Mouse (Mus musculus): ENCODE results near the gene Wdr92.

The Wdr92 gene

GRCm38 (mm10) chr11:17181807-17182206 lies at the start of gene Wdr92:
Gene Wdr92 (plus strand): TSS chr11:17182107.
- in situ Hi-C loops (cut with MboI, MseI) = no loop called here

- in situ Hi-C loops (cut with MboI, MseI) = loop anchor here in 1 of 2 experiments (25.0 kb wide), 1 partner anchor 1827 kb away; no protein-coding TSS in a partner anchor
Measured at GRCm38 (mm10) chr11:17135638-17136037, 46.3 kb upstream of the Wdr92 start.

DNA sequence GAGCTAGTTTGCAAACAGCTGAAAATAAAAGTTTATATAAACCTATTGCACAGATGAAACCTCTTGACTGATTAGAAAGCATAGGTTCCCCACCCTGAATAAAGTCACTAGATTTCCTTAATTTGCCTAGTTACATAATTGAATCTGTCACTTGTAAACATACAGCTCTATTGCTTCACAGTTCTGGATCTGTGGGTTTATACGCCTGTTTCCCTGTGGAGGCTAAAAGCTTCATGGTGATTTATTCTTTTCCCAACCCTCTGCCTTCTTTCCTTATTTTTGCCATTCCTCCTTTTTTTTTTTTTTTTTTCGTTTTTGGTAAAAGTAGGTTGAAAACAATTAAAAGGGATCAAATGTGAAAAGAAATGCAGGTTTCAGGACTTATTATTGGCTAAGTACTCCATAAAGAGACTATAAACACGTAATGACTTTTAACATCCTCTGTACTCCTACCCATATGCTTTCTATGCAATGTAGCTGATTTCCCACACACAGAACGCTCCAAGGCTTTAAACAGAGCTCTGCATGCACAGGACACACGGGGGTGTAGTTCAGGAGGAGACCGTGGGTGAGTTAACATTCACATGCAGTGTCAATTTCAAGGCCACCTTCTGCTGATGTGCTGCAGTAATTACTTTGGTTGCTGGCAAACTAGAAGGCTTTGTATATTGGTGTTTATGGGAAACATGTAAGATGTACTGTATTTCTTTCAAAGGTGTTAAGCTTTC lies 43.4 kb upstream of the Wdr92 start:
- in situ Hi-C loops (cut with MboI, MseI) = loop anchor here in 1 of 2 experiments (25.0 kb wide), 1 partner anchor 1824 kb away; no protein-coding TSS in a partner anchor

DNA sequence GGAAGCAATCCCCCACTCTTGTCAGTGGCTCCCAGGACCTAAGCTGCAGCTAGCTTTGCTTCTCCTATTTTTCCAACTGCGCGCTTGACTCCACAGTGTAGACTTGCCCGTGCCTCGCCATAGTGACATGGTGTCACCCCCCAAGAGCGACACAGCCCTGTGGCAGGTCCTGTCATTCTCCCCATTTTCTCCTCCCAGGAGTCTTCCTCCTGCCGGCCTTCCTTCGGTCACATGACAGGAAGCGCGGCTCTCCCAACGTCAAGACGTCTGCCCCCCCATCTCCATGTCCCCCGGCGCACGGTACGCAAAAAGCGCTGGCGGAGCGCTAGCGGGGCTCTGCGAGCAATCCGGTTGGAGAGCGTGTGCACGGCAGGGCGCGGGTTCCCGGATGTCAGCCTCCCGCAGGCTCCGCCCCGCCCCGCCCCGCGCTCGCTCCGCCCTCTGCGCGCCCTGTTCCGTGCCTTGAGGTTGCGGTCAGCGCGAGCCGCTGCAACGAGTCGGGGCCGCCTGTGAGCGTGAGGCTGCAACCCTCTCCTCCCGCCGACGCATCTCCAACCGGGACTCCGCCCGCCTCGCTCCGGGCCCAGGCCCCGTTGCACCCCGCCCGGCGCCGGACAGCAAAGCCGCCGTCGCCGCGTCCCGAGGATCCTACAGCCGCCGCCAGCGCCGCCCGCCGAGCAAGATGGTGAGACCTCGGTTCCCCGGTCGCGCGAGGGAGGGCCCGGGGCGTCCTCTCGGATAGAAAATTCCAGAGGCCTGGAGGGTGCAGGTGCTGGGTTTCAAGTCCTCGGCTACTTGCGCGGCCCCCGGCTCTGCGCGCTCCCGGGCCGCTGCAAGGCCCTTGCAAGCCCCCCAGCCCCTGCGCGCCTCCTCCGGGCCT lies 22.8 kb upstream of the Wdr92 start, which contains the start of gene Ppp3r1:
Ppp3r1 (plus strand) TSS at position 406 of the 880 bp plus-strand sequence.
- in situ Hi-C loops (cut with MboI, MseI) = loop anchor here (5.0 to 25.0 kb wide), 3 partner anchors 53 to 647 kb away; partner anchors contain the start of genes C1d (in 1 of the 2), Pno1 (in 1 of the 2) and Sec61g (in 1 of the 2)

DNA sequence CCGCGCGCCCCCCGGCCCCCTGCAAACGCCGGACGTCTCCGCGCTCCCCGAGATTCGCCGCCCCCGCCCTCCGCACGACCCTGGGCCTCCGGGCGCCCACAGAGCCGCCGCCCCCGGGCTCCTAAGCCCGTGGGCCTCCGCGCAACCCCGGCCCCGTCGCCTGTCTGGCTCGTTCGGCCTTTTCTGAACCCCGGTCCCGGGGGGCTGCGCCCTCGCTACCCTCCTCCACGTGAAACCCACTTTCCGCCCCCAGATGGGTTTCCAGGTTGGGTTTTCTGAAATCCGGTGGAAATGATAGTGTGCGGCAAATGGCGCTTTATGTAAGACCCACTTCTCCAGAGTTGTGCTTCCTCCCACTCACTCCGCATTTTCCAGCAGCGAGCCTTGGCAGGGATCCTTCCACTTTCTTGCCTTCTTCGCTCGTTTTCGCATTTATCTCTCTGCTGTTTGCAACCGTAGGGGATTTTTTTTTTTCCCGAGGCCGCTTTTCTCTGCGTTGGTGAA lies 22.1 kb upstream of the Wdr92 start:
- in situ Hi-C loops (cut with MboI, MseI) = loop anchor here (5.0 to 25.0 kb wide), 3 partner anchors 53 to 647 kb away; partner anchors contain the start of genes C1d (in 1 of the 2), Pno1 (in 1 of the 2) and Sec61g (in 1 of the 2)

- in situ Hi-C loops (cut with MboI, MseI) = loop anchor here in 1 of 2 experiments (25.0 kb wide), 1 partner anchor 648 kb away; the partner anchor contains the start of gene Sec61g
Measured at GRCm38 (mm10) chr11:17160242-17160641, 21.7 kb upstream of the Wdr92 start.

DNA sequence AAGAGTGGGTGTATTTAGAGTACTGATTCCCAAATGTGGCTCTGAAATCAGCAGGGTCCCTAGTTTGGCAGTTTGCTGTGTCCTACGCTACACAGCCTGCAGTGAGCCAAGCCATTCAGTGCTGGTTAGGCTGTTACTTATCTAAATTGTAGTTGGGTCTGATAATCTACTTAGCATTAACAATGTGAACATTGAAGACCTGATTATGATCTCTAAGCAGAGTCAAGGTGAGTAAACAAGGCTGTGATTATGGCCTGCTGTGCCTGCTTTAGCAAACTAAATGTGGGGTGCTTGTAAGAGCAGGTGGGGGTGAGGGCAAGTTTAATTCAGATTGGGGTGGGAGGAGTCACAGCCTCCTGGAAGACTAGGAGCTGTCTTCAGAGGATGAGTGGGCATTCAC lies 18.0 kb upstream of the Wdr92 start:
- in situ Hi-C loops (cut with MboI, MseI) = loop anchor here in 1 of 2 experiments (25.0 kb wide), 1 partner anchor 652 kb away; the partner anchor contains the start of gene Sec61g

- in situ Hi-C loops (cut with MboI, MseI) = loop anchor here in 1 of 2 experiments (5.0 to 25.0 kb wide), 3 partner anchors 41 to 654 kb away; partner anchors contain the start of genes Fbxo48 and Sec61g
Measured at GRCm38 (mm10) chr11:17166627-17167026, 15.3 kb upstream of the Wdr92 start.

DNA sequence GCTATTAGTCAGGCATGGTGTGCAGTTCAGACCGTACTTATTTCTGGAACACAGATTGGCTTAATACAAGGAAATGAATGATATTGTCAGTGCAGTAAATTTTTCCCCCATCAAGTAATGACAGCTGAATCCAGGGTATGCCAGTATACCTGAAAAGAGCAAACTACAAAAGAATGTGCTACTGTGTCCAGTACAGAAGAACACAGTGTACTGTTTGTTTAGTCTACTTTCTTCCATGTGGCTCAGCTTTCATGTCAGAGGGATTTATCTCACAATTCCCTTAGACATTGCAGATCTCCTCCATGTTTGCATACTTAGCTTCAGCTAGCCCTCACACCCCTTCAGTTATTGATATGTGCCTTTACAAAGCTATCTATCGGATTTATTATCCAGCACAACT lies 12.6 kb upstream of the Wdr92 start:
- in situ Hi-C loops (cut with MboI, MseI) = loop anchor here in 1 of 2 experiments (5.0 to 25.0 kb wide), 3 partner anchors 38 to 657 kb away; partner anchors contain the start of genes Fbxo48 and Sec61g

DNA sequence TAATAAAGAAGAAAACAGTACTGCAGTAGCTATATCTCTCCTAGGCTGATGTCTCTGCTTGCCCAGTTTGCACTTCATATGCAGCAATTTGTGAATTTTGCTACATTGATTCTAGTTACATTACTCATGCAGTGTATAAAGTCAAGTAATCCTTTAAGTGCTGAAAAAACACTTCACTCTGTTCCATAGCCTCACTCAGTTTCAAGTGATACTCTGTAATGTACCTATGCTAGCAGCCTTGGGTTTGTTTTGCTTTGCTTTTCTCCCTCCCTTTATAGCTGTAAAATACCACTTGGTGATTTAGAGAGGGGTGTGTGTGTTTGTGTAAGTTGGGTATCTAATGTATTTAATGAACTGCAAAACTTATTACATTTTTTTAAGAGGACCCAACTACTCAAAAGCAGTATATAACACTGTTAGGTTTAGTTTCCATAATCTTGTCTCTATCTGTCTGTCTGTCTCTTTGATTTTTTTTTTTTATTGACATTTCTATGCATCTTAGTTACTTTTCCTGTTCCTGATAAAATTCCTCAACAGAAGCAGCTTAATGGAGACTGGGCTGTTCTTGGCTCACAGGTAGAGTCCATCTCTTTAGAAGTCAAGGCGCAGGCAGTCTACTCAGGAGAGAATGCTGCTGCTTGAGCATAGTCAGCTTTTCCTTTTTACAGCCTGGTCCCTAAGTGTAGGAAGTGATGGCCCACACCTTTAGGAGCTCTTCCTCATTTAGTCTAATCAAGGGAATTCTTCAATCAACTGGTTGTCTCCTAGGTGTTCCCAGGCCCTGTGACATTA lies 10.8 kb upstream of the Wdr92 start:
- in situ Hi-C loops (cut with MboI, MseI) = loop anchor here in 1 of 2 experiments (25.0 kb wide), 1 partner anchor 659 kb away; the partner anchor contains the start of gene Sec61g

- in situ Hi-C loops (cut with MboI, MseI) = loop anchor here in 1 of 2 experiments (25.0 kb wide), 1 partner anchor 660 kb away; the partner anchor contains the start of gene Sec61g
Measured at GRCm38 (mm10) chr11:17172300-17172699, 9.6 kb upstream of the Wdr92 start.

GRCm38 (mm10) chr11:17176638-17177037 lies 5.3 kb upstream of the Wdr92 start:
- in situ Hi-C loops (cut with MboI, MseI) = no loop called here

DNA sequence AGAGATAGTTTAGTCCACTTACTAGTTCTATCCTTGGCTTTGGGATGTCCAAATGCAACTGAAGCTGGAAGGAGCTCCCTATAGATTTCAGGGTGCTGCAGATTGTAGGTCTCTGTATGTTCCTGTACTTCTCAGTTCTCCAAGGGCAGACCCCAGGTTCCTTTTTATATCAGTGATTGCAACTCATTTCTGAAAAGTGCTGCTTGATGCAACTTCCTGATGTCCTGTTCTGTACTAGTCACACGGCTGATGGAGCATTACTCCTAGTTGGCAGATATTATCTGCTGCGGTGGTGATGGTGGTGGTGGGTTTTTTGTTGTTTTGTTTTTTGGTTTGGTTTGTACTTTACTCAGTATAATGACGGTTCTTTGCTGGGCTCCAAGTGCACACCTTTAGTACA lies 1.2 kb upstream of the Wdr92 start:
- in situ Hi-C loops (cut with MboI, MseI) = no loop called here

GRCm38 (mm10) chr11:17183165-17183564 lies 1.3 kb downstream of the Wdr92 start:
- in situ Hi-C loops (cut with MboI, MseI) = no loop called here

DNA sequence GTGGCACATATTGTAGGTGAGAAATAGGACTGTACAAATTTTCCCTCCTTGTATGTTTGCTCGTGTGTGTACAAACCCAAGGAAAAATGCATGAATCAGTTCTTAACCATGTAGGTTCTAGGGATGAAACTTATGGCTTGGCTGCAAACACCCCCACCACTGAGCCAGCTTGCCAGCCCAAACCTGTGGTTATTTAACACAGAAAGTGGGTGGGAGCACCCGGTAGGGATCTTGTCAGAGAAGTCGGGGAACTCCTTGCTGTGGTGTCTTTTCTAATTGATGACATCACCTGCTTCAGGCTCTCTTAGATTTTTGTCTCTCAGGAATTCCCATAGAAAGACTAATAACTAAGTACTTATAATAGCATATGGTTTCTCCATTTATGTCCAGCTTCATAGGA lies 5.7 kb downstream of the Wdr92 start:
- in situ Hi-C loops (cut with MboI, MseI) = no loop called here

GRCm38 (mm10) chr11:17188786-17189185 lies 6.9 kb downstream of the Wdr92 start:
- in situ Hi-C loops (cut with MboI, MseI) = no loop called here

GRCm38 (mm10) chr11:17192151-17192844 lies 10.4 kb downstream of the Wdr92 start:
- in situ Hi-C loops (cut with MboI, MseI) = no loop called here

DNA sequence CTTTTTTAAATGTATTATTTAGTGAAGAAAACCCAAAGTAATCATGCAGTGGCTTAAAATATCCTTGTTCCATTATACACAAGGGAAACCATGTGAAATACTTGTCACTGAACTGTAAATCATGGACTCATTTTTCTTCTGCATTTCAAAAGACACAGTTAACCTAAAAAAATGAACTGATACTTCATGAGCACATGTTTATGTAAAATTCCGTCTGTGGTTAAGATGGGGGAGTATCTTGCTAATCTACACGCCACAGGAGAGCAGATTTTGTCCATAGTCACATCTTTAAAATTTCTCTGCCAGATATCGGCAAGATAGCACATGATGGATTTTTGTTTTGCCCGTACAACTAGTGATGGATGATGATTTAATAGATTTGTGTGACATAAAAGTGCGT lies 17.3 kb downstream of the Wdr92 start:
- in situ Hi-C loops (cut with MboI, MseI) = no loop called here

DNA sequence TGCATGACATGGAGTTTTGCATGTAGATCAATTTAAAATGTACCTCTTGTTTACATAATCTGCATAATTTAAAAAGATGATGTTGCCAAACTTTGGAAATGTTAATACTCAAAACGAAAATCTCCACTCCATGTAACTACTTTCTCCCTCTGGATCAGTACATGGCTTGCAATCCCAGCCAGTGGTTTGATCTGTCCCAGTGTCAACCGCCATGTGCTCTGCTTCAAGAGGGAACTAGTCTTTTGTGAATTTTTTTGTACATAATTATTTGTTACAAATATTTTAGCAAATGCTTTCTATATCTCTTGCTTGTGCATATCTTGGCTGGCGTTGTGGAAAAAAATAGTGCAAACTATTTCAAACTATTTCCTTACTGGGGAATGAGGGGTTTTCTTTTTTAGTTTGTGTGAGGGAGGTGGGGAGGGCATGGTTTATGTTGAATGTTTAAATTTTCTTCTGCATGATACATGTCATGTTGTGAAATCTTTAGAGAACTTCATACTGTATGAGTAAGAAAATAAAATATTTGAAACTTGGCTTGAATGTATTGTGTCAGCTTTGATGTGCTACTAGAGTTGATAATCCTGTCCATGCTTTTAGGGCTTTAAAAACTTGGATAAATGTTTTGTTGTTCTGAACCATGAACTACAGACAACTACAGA lies 18.1 kb downstream of the Wdr92 start:
- in situ Hi-C loops (cut with MboI, MseI) = loop anchor here in 1 of 2 experiments (25.0 kb wide), 1 partner anchor 688 kb away; the partner anchor contains the start of gene Sec61g
